Mouse (Mus musculus): ENCODE data around the gene Myo16.

DNA sequence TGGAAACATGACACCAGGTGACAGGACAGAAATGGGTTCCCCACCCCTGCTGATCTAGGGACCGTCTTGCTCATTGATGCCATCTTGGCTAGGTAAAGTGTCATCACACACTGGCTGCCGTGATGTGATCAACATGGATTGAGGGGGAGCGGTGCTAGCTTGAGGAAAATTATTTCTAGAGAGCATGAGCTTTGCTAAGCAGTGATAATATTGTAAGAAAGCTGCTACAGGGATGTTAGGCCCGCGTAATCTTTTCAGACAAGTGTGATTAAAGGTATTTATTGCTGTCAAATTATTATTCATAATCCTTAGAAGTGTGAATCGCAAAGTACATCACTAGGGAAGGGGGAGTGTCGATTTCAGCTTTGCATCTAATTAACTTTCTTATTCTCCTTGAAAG is 164.4 kb downstream of the Myo16 start:
- no peak for TF ChIP-seq POLR2A (IDR thresholded peaks at IDR 0.05; ENCODE audit: insufficient read depth, low read length)
- TF ChIP-seq CTCF (IDR thresholded peaks at IDR 0.05; ENCODE audit: low read depth, low read length), result no peak
- no peak for TF ChIP-seq EP300 (IDR thresholded peaks at IDR 0.05; ENCODE audit: insufficient read depth, low read depth, low read length)

Data from ES-Bruce4 (cell line).